ENCODE assay signal across 17 mouse cellular contexts in the genomic region with DNA sequence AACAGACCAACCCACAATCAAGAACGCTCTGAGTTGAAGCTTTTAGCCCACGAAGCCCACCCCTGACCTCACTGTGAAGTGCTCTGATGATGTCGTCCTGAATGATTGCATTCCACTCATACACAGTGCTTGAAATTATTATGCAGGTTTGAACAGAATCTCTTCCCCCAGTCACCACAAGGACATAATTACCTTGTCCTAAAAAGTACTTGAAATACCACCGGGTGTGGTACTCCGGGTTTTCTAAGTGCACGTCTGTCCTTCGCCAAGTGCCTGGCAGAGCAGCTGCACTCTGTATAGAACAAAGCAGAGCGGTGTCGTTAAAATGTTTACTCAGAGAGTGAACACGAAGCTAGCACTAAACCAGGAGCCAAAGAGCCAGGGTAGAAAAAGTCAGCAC.
DNase-seq lines count a peak whose midpoint lies in the region; ATAC-seq and TF ChIP-seq lines count a peak whose summit lies in the region.
"Had no signal": no experiment of that assay in that cellular context is flagged by ENCODE, and none has a peak within 500 bp of the region (broad histone marks: within the 10 kb centered on the region; RNA-seq: fewer than 3 reads in every experiment).

No protein-coding gene starts in this region.

- 0 out of 2 replicates have a peak, but pooled peaks cover 3% of the 10 kb centered on the region for H3K36me3 ChIP-seq in heart, embryonic 13.5 days
- no peaks in the 10 kb centered on the region for H3K36me3 ChIP-seq in stomach, embryonic 16.5 days (ENCODE audit: control insufficient read depth, insufficient read depth, low read length)
- no peaks in the 10 kb centered on the region for H3K36me3 ChIP-seq in stomach, postnatal 0 days (ENCODE audit: control insufficient read depth, insufficient read depth, low read length)
- no peaks in the 10 kb centered on the region for H3K36me3 ChIP-seq in lung, embryonic 15.5 days
- H3K36me3 ChIP-seq: limb, embryonic 15.5 days had no signal

- no peak for ATAC-seq in heart, embryonic 13.5 days (ENCODE audit: extremely low read depth, insufficient number of reproducible peaks, low FRiP score, low TSS enrichment)
- ATAC-seq in stomach, embryonic 16.5 days (ENCODE audit: insufficient read depth, low FRiP score): peak; percentile 44
- no peak; the same call in 1 of the 2 replicates for ATAC-seq in stomach, postnatal 0 days (ENCODE audit: low FRiP score, low TSS enrichment)
- ATAC-seq in lung, embryonic 15.5 days (ENCODE audit: borderline replicate concordance, extremely low read depth, low FRiP score, low TSS enrichment): peak; percentile 85
- ATAC-seq: hindbrain, postnatal 0 days; liver, postnatal 0 days had no signal

- WGBS in heart, embryonic 13.5 days: 21% methylated on average over 10 of the region's 10 CpGs
- 18% methylated on average over 10 of the region's 10 CpGs for WGBS in stomach, embryonic 16.5 days
- 14% methylated on average over 10 of the region's 10 CpGs for WGBS in stomach, postnatal 0 days
- WGBS in lung, embryonic 15.5 days: 20% methylated on average over 10 of the region's 10 CpGs

- H3K4me2 ChIP-seq in heart, embryonic 13.5 days: peak overlapping the region; percentile 34
- H3K4me2 ChIP-seq in stomach, embryonic 16.5 days (ENCODE audit: low read depth, low read length): no peak overlapping the region
- no peak overlapping the region for H3K4me2 ChIP-seq in stomach, postnatal 0 days (replicated peaks; ENCODE audit: low read depth)
- H3K4me2 ChIP-seq in lung, embryonic 15.5 days: peak overlapping the region; percentile 8; the same call in 1 of the 2 replicates
- H3K4me2 ChIP-seq: limb, embryonic 15.5 days had no signal

- TF ChIP-seq CTCF in stomach, postnatal 0 days (IDR thresholded peaks at IDR 0.05; ENCODE audit: low read depth): no peak

- TF ChIP-seq EP300 in stomach, postnatal 0 days (optimal IDR thresholded peaks at IDR 0.05): no peak

- H3K4me1 ChIP-seq in heart, embryonic 13.5 days: peaks cover 14% of the 10 kb centered on the region
- H3K4me1 ChIP-seq in stomach, embryonic 16.5 days (ENCODE audit: control insufficient read depth, insufficient read depth, low read length): no peaks in the 10 kb centered on the region
- no peaks in the 10 kb centered on the region for H3K4me1 ChIP-seq in stomach, postnatal 0 days (replicated peaks; ENCODE audit: control insufficient read depth, insufficient read depth)
- H3K4me1 ChIP-seq in lung, embryonic 15.5 days: peaks cover 16% of the 10 kb centered on the region
- H3K4me1 ChIP-seq: limb, embryonic 15.5 days had no signal

- no peaks in the 10 kb centered on the region for H3K9me3 ChIP-seq in heart, embryonic 13.5 days
- no peaks in the 10 kb centered on the region for H3K9me3 ChIP-seq in stomach, embryonic 16.5 days (replicated peaks; ENCODE audit: control insufficient read depth, low read length)
- no peaks in the 10 kb centered on the region for H3K9me3 ChIP-seq in stomach, postnatal 0 days (ENCODE audit: control insufficient read depth, low read length)
- no peaks in the 10 kb centered on the region for H3K9me3 ChIP-seq in lung, embryonic 15.5 days
- H3K9me3 ChIP-seq: limb, embryonic 15.5 days had no signal

- no peak for DNase-seq in heart, adult 18-20 months
- no peak for DNase-seq in stomach, postnatal 0 days (ENCODE audit: low spot score)
- no peak for DNase-seq in left cerebral cortex, adult 18-20 months (ENCODE audit: low spot score in 2 of 2)
- no peak for DNase-seq in layer of hippocampus, adult 8-10 months (ENCODE audit: low spot score in 2 of 2)
- DNase-seq: adrenal gland, postnatal 36 days; cerebellum, postnatal 10 days; gastrocnemius, postnatal 14 days; kidney, adult 2 months; kidney, postnatal 25 days; liver, postnatal 0 days; right cerebral cortex, postnatal 4 days; thymus, adult 18-20 months had no signal

- no peak overlapping the region for H3K4me3 ChIP-seq in heart, embryonic 13.5 days
- H3K4me3 ChIP-seq in stomach, embryonic 16.5 days (replicated peaks; ENCODE audit: low read length): no peak overlapping the region
- H3K4me3 ChIP-seq in stomach, postnatal 0 days (ENCODE audit: low read depth, low read length): no peak overlapping the region
- no peak overlapping the region for H3K4me3 ChIP-seq in lung, embryonic 15.5 days
- H3K4me3 ChIP-seq: limb, embryonic 15.5 days had no signal

- no peaks in the 10 kb centered on the region for H3K27me3 ChIP-seq in heart, embryonic 13.5 days (replicated peaks)
- no peaks in the 10 kb centered on the region for H3K27me3 ChIP-seq in stomach, embryonic 16.5 days (ENCODE audit: control insufficient read depth, insufficient read depth, low read length)
- no peaks in the 10 kb centered on the region for H3K27me3 ChIP-seq in stomach, postnatal 0 days (ENCODE audit: control insufficient read depth, insufficient read depth, low read length)
- no peaks in the 10 kb centered on the region for H3K27me3 ChIP-seq in lung, embryonic 15.5 days
- H3K27me3 ChIP-seq: limb, embryonic 15.5 days had no signal

- H3K9ac ChIP-seq in heart, embryonic 13.5 days: no peak overlapping the region
- H3K9ac ChIP-seq in stomach, embryonic 16.5 days (ENCODE audit: low read length): no peak overlapping the region
- H3K9ac ChIP-seq in stomach, postnatal 0 days (ENCODE audit: low read length): no peak overlapping the region
- no peak overlapping the region for H3K9ac ChIP-seq in lung, embryonic 15.5 days
- H3K9ac ChIP-seq: limb, embryonic 15.5 days; liver, postnatal 0 days had no signal

- peak overlapping the region; percentile 16 for H3K27ac ChIP-seq in heart, embryonic 13.5 days (replicated peaks)
- H3K27ac ChIP-seq in stomach, embryonic 16.5 days (ENCODE audit: low read length): peak overlapping the region; percentile 54
- H3K27ac ChIP-seq in stomach, postnatal 0 days (replicated peaks): no peak overlapping the region
- H3K27ac ChIP-seq in lung, embryonic 15.5 days: peak overlapping the region; percentile 59; the same call in 1 of the 2 replicates
- H3K27ac ChIP-seq: hindbrain, postnatal 0 days; limb, embryonic 15.5 days had no signal

Comparison
In these comparisons a context has a peak if more than half of its experiments do, and no peak if none do; other contexts are left out.
1. ATAC-seq: peak in stomach, embryonic 16.5 days (single experiment) and lung, embryonic 15.5 days (single experiment); none in heart, embryonic 13.5 days (single experiment) and stomach, postnatal 0 days (single experiment).
2. H3K4me2 ChIP-seq: peak in heart, embryonic 13.5 days (single experiment) and lung, embryonic 15.5 days (single experiment); none in stomach, embryonic 16.5 days (single experiment) and stomach, postnatal 0 days (single experiment).